Mouse (Mus musculus): ENCODE data around the gene Grin3b.

DNA sequence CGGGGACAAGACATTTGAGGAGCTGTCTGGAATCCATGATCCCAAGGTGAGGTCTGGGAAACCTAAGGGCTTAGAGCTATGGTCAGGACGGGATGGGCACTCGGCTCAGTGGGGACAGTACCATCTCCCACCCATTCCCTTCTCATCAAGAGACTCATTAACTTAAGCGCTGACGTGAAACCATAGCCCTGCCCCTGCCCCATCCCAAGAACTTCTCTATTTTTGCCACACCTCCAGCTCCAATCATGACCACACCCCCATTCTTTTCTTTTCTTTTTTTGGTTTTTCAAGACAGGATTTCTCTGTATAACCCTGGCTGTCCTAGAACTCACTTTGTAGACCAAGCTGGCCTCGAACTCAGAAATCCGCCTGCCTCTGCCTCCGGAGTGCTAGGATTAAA is 4.2 kb downstream of the Grin3b start:
- TF ChIP-seq CTCF (IDR thresholded peaks at IDR 0.05; ENCODE audit: insufficient read depth, low read length) (no peak), POLR2A (IDR thresholded peaks at IDR 0.05; ENCODE audit: borderline replicate concordance, extremely low read depth, low read depth, low read length) (no peak)
